Mouse (Mus musculus) liver, embryonic 16.5 days (tissue): ENCODE data around the gene Peak1. TPM values are rescaled to one million over a fixed set of nuclear protein-coding genes. Genes with fewer than 3 reads are reported as not detected.

ENCODE experiments used
- ATAC-seq: fragments of 200-750 bp; cut with Nextera tagmentation; 2 replicates; pipeline ENCODE4 v1.8.0; 2017; ENCODE audit warnings: low read depth, mild to moderate bottlenecking, moderate number of reproducible peaks, moderate library complexity
- H3K27ac ChIP-seq: fragments of 300-500 bp; sonication (generic); 2 replicates; pipeline ENCODE4 v1.5.1; 2014; ENCODE audit warnings: mild to moderate bottlenecking, low read length
- H3K27me3 ChIP-seq: fragments of 300-500 bp; sonication (generic); 2 replicates; pipeline ENCODE4 v1.6.1; 2014; ENCODE audit warnings: low read depth, low read length, mixed read lengths; ENCODE audit not compliant: control insufficient read depth, insufficient read depth
- H3K36me3 ChIP-seq: fragments of 300-500 bp; sonication (generic); 2 replicates; pipeline ENCODE4 v1.6.1; 2014; ENCODE audit warnings: mild to moderate bottlenecking; ENCODE audit not compliant: control insufficient read depth, insufficient read depth
- H3K4me1 ChIP-seq: fragments of 300-500 bp; sonication (generic); 2 replicates; pipeline ENCODE4 v1.6.1; 2014; ENCODE audit warnings: low read depth, low read length, mixed read lengths; ENCODE audit not compliant: control insufficient read depth
- H3K4me2 ChIP-seq: fragments of 300-500 bp; sonication (generic); 2 replicates; pipeline ENCODE4 v1.6.1; 2014; ENCODE audit warnings: low read depth, low read length, mixed read lengths
- H3K4me3 ChIP-seq: fragments of 300-500 bp; sonication (generic); 2 replicates; pipeline ENCODE4 v1.5.1; 2014; ENCODE audit warnings: low read depth, mild to moderate bottlenecking, low read length
- H3K9ac ChIP-seq: fragments of 300-500 bp; sonication (generic); 2 replicates; pipeline ENCODE4 v1.6.1; 2014; ENCODE audit warnings: low read depth, low read length
- H3K9me3 ChIP-seq: fragments of 300-500 bp; sonication (generic); replicated peaks from 2 replicates; pipeline ENCODE4 v1.6.1; 2016; ENCODE audit warnings: low read length; ENCODE audit not compliant: control insufficient read depth
- WGBS: fragments of 180-500 bp; shearing (Covaris S2); extraction: QIAGEN DNeasy Blood & Tissue Kit; methylation state at CpG from one replicate; pipeline ENCODE4 v1.1.7; 2014; ENCODE audit not compliant: insufficient replicate concordance; 5-methylcytosine and 5-hydroxymethylcytosine counted together
- polyA plus RNA-seq: library from polyadenylated mRNA; unstranded; fragments of >200 nt; fragmentation: Nextera tagmentation; extraction: Ambion mirVana; gene quantifications from 2 replicates; pipeline ENCODE4 v1.2.1, GENCODE M21; 2015

Peak1 gene
- polyA plus RNA-seq, 1 experiment from 2014 or later, result 2.8 TPM

- Histone ChIP-seq H3K4me1 (peaks cover 21% of the 10 kb centered on the region), H3K36me3 (no peaks in the 10 kb centered on the region), H3K27me3 (no peaks in the 10 kb centered on the region), H3K27ac (no peak overlapping the region), H3K4me3 (no peak overlapping the region), H3K9me3 (no peaks in the 10 kb centered on the region), H3K9ac (no peak overlapping the region), H3K4me2 (no peak overlapping the region)
- WGBS, result 86% methylated on average over 1 of the region's 1 CpGs
- no peak for ATAC-seq
Observed at GRCm38 (mm10) chr9:56420236-56420635, 2.4 kb upstream of the Peak1 start.

- peak overlapping the region; percentile 91 for H3K27ac ChIP-seq
- peak overlapping the region; percentile 77 for H3K9ac ChIP-seq
- peak overlapping the region; percentile 86 for H3K4me3 ChIP-seq
- H3K36me3 ChIP-seq, result no peaks in the 10 kb centered on the region
- peak overlapping the region; percentile 97 for H3K4me2 ChIP-seq
- WGBS, result 0% methylated on average over 11 of the region's 11 CpGs
- peaks cover 21% of the 10 kb centered on the region for H3K4me1 ChIP-seq
- ATAC-seq, result no peak
- no peaks in the 10 kb centered on the region for H3K9me3 ChIP-seq
- no peaks in the 10 kb centered on the region for H3K27me3 ChIP-seq
Observed at GRCm38 (mm10) chr9:56418738-56419239, 922 bp upstream of the Peak1 start.

GRCm38 (mm10) chr9:56417415-56417947 is 386 bp downstream of the Peak1 start:
- H3K4me2 ChIP-seq, result peak overlapping the region; percentile 97
- under 1% methylated on average over 27 of the region's 40 CpGs for WGBS
- H3K4me1 ChIP-seq, result peaks cover 21% of the 10 kb centered on the region
- H3K4me3 ChIP-seq, result peak overlapping the region; percentile 86
- peak overlapping the region; percentile 90 for H3K9ac ChIP-seq
- H3K9me3 ChIP-seq, result no peaks in the 10 kb centered on the region
- ATAC-seq, result peak; percentile 31
- H3K36me3 ChIP-seq, result no peaks in the 10 kb centered on the region
- H3K27me3 ChIP-seq, result no peaks in the 10 kb centered on the region
- H3K27ac ChIP-seq, result peak overlapping the region; percentile 82

GRCm38 (mm10) chr9:56415935-56416607 is 1.8 kb downstream of the Peak1 start:
- Histone ChIP-seq H3K27ac (no peak overlapping the region), H3K4me2 (no peak overlapping the region), H3K4me3 (no peak overlapping the region), H3K9ac (no peak overlapping the region), H3K4me1 (peaks cover 17% of the 10 kb centered on the region), H3K36me3 (no peaks in the 10 kb centered on the region), H3K9me3 (no peaks in the 10 kb centered on the region), H3K27me3 (no peaks in the 10 kb centered on the region)
- ATAC-seq, result no peak
- 44% methylated on average over 4 of the region's 4 CpGs for WGBS

- no peaks in the 10 kb centered on the region for H3K9me3 ChIP-seq
- no peaks in the 10 kb centered on the region for H3K36me3 ChIP-seq
- H3K4me2 ChIP-seq, result no peak overlapping the region
- H3K9ac ChIP-seq, result no peak overlapping the region
- H3K27ac ChIP-seq, result no peak overlapping the region
- H3K4me3 ChIP-seq, result no peak overlapping the region
- H3K27me3 ChIP-seq, result no peaks in the 10 kb centered on the region
- no peak for ATAC-seq
- peaks cover 14% of the 10 kb centered on the region for H3K4me1 ChIP-seq
- WGBS, result 70% methylated on average over 1 of the region's 1 CpGs
Observed at GRCm38 (mm10) chr9:56415393-56415792, 2.5 kb downstream of the Peak1 start.

GRCm38 (mm10) chr9:56414322-56414721 is 3.5 kb downstream of the Peak1 start:
- Histone ChIP-seq H3K36me3 (no peaks in the 10 kb centered on the region), H3K4me2 (no peak overlapping the region), H3K4me1 (peaks cover 9% of the 10 kb centered on the region), H3K27me3 (no peaks in the 10 kb centered on the region), H3K9me3 (no peaks in the 10 kb centered on the region), H3K9ac (no peak overlapping the region), H3K27ac (no peak overlapping the region), H3K4me3 (no peak overlapping the region)
- no peak for ATAC-seq

GRCm38 (mm10) chr9:56412716-56413115 is 5.2 kb downstream of the Peak1 start:
- H3K4me1 ChIP-seq, result peaks cover 8% of the 10 kb centered on the region
- 13% methylated on average over 1 of the region's 1 CpGs for WGBS
- no peak overlapping the region for H3K4me2 ChIP-seq
- ATAC-seq, result no peak
- H3K4me3 ChIP-seq, result no peak overlapping the region
- H3K36me3 ChIP-seq, result no peaks in the 10 kb centered on the region
- H3K27ac ChIP-seq, result no peak overlapping the region
- no peaks in the 10 kb centered on the region for H3K27me3 ChIP-seq
- no peaks in the 10 kb centered on the region for H3K9me3 ChIP-seq
- H3K9ac ChIP-seq, result no peak overlapping the region

- no peak overlapping the region for H3K4me2 ChIP-seq
- 31% methylated on average over 2 of the region's 2 CpGs for WGBS
- H3K27ac ChIP-seq, result no peak overlapping the region
- no peaks in the 10 kb centered on the region for H3K9me3 ChIP-seq
- H3K27me3 ChIP-seq, result no peaks in the 10 kb centered on the region
- ATAC-seq, result no peak
- no peaks in the 10 kb centered on the region for H3K36me3 ChIP-seq
- H3K4me1 ChIP-seq, result no peaks in the 10 kb centered on the region; the same call in 1 of the 2 replicates
- no peak overlapping the region for H3K4me3 ChIP-seq
- no peak overlapping the region for H3K9ac ChIP-seq
Observed at GRCm38 (mm10) chr9:56409928-56410327, 7.9 kb downstream of the Peak1 start.

- no peak for ATAC-seq
- WGBS, result 36% methylated on average over 4 of the region's 4 CpGs
Observed at GRCm38 (mm10) chr9:56404619-56405018, 13.2 kb downstream of the Peak1 start.

More at GRCm38 (mm10) chr9:56404619-56405018, 13.2 kb downstream of the Peak1 start:
- Histone ChIP-seq H3K36me3 (no peaks in the 10 kb centered on the region), H3K9ac (no peak overlapping the region), H3K4me2 (no peak overlapping the region), H3K4me1 (no peaks in the 10 kb centered on the region), H3K27ac (no peak overlapping the region), H3K9me3 (no peaks in the 10 kb centered on the region), H3K27me3 (no peaks in the 10 kb centered on the region), H3K4me3 (no peak overlapping the region)
